Mouse (Mus musculus): ENCODE measurements at regions not wholly inside any gene's neighbourhood (a gene's known extent, or its start where the extent isn't known, plus 50 kb on each side); places are given as distances from the start of the nearest gene placed in this dataset.

- TF ChIP-seq CTCF (IDR thresholded peaks at IDR 0.05; ENCODE audit: extremely low read depth, insufficient read depth, insufficient read length, insufficient replicate concordance) (no peak), POLR2A (IDR thresholded peaks at IDR 0.05; ENCODE audit: low read depth, low read length) (no peak)
- Histone ChIP-seq H3K36me3 (ENCODE audit: control insufficient read depth, insufficient read depth, low read length) (no peaks in the 10 kb centered on the region), H3K27ac (ENCODE audit: insufficient read depth, low read length) (no peak overlapping the region), H3K4me1 (ENCODE audit: control insufficient read depth, insufficient read depth, insufficient read length) (no peaks in the 10 kb centered on the region), H3K4me3 (ENCODE audit: extremely low read depth, insufficient read depth, insufficient read length) (no peak overlapping the region), H3K27me3 (ENCODE audit: control insufficient read depth, insufficient read depth, low read length) (no peaks in the 10 kb centered on the region)
- no peak for DNase-seq (ENCODE audit: low read depth in 1 of 2, low spot score in 2 of 2)
- 70% methylated on average over 4 of the region's 4 CpGs for WGBS
Observed at GRCm38 (mm10) chr12:73478641-73479040, 67.6 kb downstream of the Tmem30b start.

GRCm38 (mm10) chr12:73476421-73476858 is 69.8 kb downstream of the Tmem30b start:
- H3K36me3 ChIP-seq (ENCODE audit: control insufficient read depth, insufficient read depth, low read length), result no peaks in the 10 kb centered on the region
- no peak for DNase-seq (ENCODE audit: low read depth in 1 of 2, low spot score in 2 of 2)
- WGBS, result 74% methylated on average over 7 of the region's 7 CpGs
- TF ChIP-seq POLR2A (IDR thresholded peaks at IDR 0.05; ENCODE audit: low read depth, low read length) (no peak), CTCF (IDR thresholded peaks at IDR 0.05; ENCODE audit: extremely low read depth, insufficient read depth, insufficient read length, insufficient replicate concordance) (no peak)
- no peak overlapping the region for H3K4me3 ChIP-seq (ENCODE audit: extremely low read depth, insufficient read depth, insufficient read length)
- H3K27me3 ChIP-seq (ENCODE audit: control insufficient read depth, insufficient read depth, low read length), result no peaks in the 10 kb centered on the region
- no peaks in the 10 kb centered on the region for H3K4me1 ChIP-seq (ENCODE audit: control insufficient read depth, insufficient read depth, insufficient read length)
- H3K27ac ChIP-seq (ENCODE audit: insufficient read depth, low read length), result no peak overlapping the region

GRCm38 (mm10) chr12:73475774-73476173 is 70.4 kb downstream of the Tmem30b start:
- H3K27me3 ChIP-seq (ENCODE audit: control insufficient read depth, insufficient read depth, low read length), result no peaks in the 10 kb centered on the region
- TF ChIP-seq POLR2A (IDR thresholded peaks at IDR 0.05; ENCODE audit: low read depth, low read length) (no peak), CTCF (IDR thresholded peaks at IDR 0.05; ENCODE audit: extremely low read depth, insufficient read depth, insufficient read length, insufficient replicate concordance) (no peak)
- H3K27ac ChIP-seq (ENCODE audit: insufficient read depth, low read length), result no peak overlapping the region
- no peaks in the 10 kb centered on the region for H3K36me3 ChIP-seq (ENCODE audit: control insufficient read depth, insufficient read depth, low read length)
- WGBS, result 71% methylated on average over 3 of the region's 3 CpGs
- DNase-seq (ENCODE audit: low read depth in 1 of 2, low spot score in 2 of 2), result no peak
- no peak overlapping the region for H3K4me3 ChIP-seq (ENCODE audit: extremely low read depth, insufficient read depth, insufficient read length)
- no peaks in the 10 kb centered on the region for H3K4me1 ChIP-seq (ENCODE audit: control insufficient read depth, insufficient read depth, insufficient read length)

GRCm38 (mm10) chr12:73475020-73475419 is 71.2 kb downstream of the Tmem30b start:
- H3K27me3 ChIP-seq (ENCODE audit: control insufficient read depth, insufficient read depth, low read length), result no peaks in the 10 kb centered on the region
- no peaks in the 10 kb centered on the region for H3K4me1 ChIP-seq (ENCODE audit: control insufficient read depth, insufficient read depth, insufficient read length)
- TF ChIP-seq POLR2A (IDR thresholded peaks at IDR 0.05; ENCODE audit: low read depth, low read length) (no peak), CTCF (IDR thresholded peaks at IDR 0.05; ENCODE audit: extremely low read depth, insufficient read depth, insufficient read length, insufficient replicate concordance) (no peak)
- 12% methylated on average over 5 of the region's 5 CpGs for WGBS
- no peak overlapping the region for H3K4me3 ChIP-seq (ENCODE audit: extremely low read depth, insufficient read depth, insufficient read length)
- no peak for DNase-seq (ENCODE audit: low read depth in 1 of 2, low spot score in 2 of 2)
- no peak overlapping the region for H3K27ac ChIP-seq (ENCODE audit: insufficient read depth, low read length)
- H3K36me3 ChIP-seq (ENCODE audit: control insufficient read depth, insufficient read depth, low read length), result no peaks in the 10 kb centered on the region

- no peak overlapping the region for H3K27ac ChIP-seq (ENCODE audit: insufficient read depth, low read length)
- TF ChIP-seq POLR2A (IDR thresholded peaks at IDR 0.05; ENCODE audit: low read depth, low read length) (no peak), CTCF (IDR thresholded peaks at IDR 0.05; ENCODE audit: extremely low read depth, insufficient read depth, insufficient read length, insufficient replicate concordance) (no peak)
- no peak overlapping the region for H3K4me3 ChIP-seq (ENCODE audit: extremely low read depth, insufficient read depth, insufficient read length)
- no peaks in the 10 kb centered on the region for H3K4me1 ChIP-seq (ENCODE audit: control insufficient read depth, insufficient read depth, insufficient read length)
- H3K27me3 ChIP-seq (ENCODE audit: control insufficient read depth, insufficient read depth, low read length), result no peaks in the 10 kb centered on the region
- WGBS, result 72% methylated on average over 4 of the region's 4 CpGs
- no peaks in the 10 kb centered on the region for H3K36me3 ChIP-seq (ENCODE audit: control insufficient read depth, insufficient read depth, low read length)
- DNase-seq (ENCODE audit: low read depth in 1 of 2, low spot score in 2 of 2), result no peak
Observed at GRCm38 (mm10) chr12:73473111-73473510, 73.1 kb downstream of the Tmem30b start.

- no peaks in the 10 kb centered on the region for H3K4me1 ChIP-seq (ENCODE audit: control insufficient read depth, insufficient read depth, insufficient read length)
- no peak for TF ChIP-seq CTCF (IDR thresholded peaks at IDR 0.05; ENCODE audit: extremely low read depth, insufficient read depth, insufficient read length, insufficient replicate concordance)
- no peak for TF ChIP-seq POLR2A (IDR thresholded peaks at IDR 0.05; ENCODE audit: low read depth, low read length)
- no peak overlapping the region for H3K27ac ChIP-seq (ENCODE audit: insufficient read depth, low read length)
- H3K4me3 ChIP-seq (ENCODE audit: extremely low read depth, insufficient read depth, insufficient read length), result no peak overlapping the region
- no peak for DNase-seq (ENCODE audit: low read depth in 1 of 2, low spot score in 2 of 2)
- no peaks in the 10 kb centered on the region for H3K27me3 ChIP-seq (ENCODE audit: control insufficient read depth, insufficient read depth, low read length)
- no peaks in the 10 kb centered on the region for H3K36me3 ChIP-seq (ENCODE audit: control insufficient read depth, insufficient read depth, low read length)
- 73% methylated on average over 9 of the region's 9 CpGs for WGBS
Observed at GRCm38 (mm10) chr12:73471966-73472365, 74.2 kb downstream of the Tmem30b start.

GRCm38 (mm10) chr12:73466484-73466883 is 79.7 kb downstream of the Tmem30b start:
- no peak for DNase-seq (ENCODE audit: low read depth in 1 of 2, low spot score in 2 of 2)
- TF ChIP-seq CTCF (IDR thresholded peaks at IDR 0.05; ENCODE audit: extremely low read depth, insufficient read depth, insufficient read length, insufficient replicate concordance) (no peak), POLR2A (IDR thresholded peaks at IDR 0.05; ENCODE audit: low read depth, low read length) (no peak)
- Histone ChIP-seq H3K27me3 (ENCODE audit: control insufficient read depth, insufficient read depth, low read length) (no peaks in the 10 kb centered on the region; the same call in 1 of the 2 replicates), H3K4me3 (ENCODE audit: extremely low read depth, insufficient read depth, insufficient read length) (no peak overlapping the region), H3K36me3 (ENCODE audit: control insufficient read depth, insufficient read depth, low read length) (no peaks in the 10 kb centered on the region), H3K4me1 (ENCODE audit: control insufficient read depth, insufficient read depth, insufficient read length) (no peaks in the 10 kb centered on the region), H3K27ac (ENCODE audit: insufficient read depth, low read length) (no peak overlapping the region)
- 92% methylated on average over 7 of the region's 7 CpGs for WGBS
